Mouse (Mus musculus) midbrain, embryonic 15.5 days (tissue): ENCODE measurements around the gene Fcgr3. TPM values are rescaled to one million over a fixed set of nuclear protein-coding genes. Genes with fewer than 3 reads are reported as not detected.

Experiments used
- ATAC-seq: fragments of 200-750 bp; cut with Nextera tagmentation; replicated peaks from 2 replicates; pipeline ENCODE4 v1.8.0; 2017; ENCODE audit warnings: moderate TSS enrichment
- H3K27ac ChIP-seq: fragments of 300-500 bp; sonication (generic); 2 replicates; pipeline ENCODE4 v1.5.1; 2015; ENCODE audit warnings: mild to moderate bottlenecking, inconsistent platforms
- H3K27me3 ChIP-seq: fragments of 300-500 bp; sonication (generic); replicated peaks from 2 replicates; pipeline ENCODE4 v1.6.1; 2015; ENCODE audit warnings: inconsistent platforms
- H3K36me3 ChIP-seq: fragments of 300-500 bp; sonication (generic); replicated peaks from 2 replicates; pipeline ENCODE4 v1.6.1; 2015; ENCODE audit warnings: inconsistent platforms
- H3K4me1 ChIP-seq: fragments of 300-500 bp; sonication (generic); 2 replicates; pipeline ENCODE4 v1.6.1; 2015; ENCODE audit warnings: inconsistent platforms
- H3K4me2 ChIP-seq: fragments of 300-500 bp; sonication (generic); 2 replicates; pipeline ENCODE4 v1.6.1; 2015; ENCODE audit warnings: inconsistent platforms, mild to moderate bottlenecking, moderate library complexity
- H3K4me3 ChIP-seq: fragments of 300-500 bp; sonication (generic); 2 replicates; pipeline ENCODE4 v1.5.1; 2015; ENCODE audit warnings: mild to moderate bottlenecking, inconsistent platforms
- H3K9ac ChIP-seq: fragments of 300-500 bp; sonication (generic); 2 replicates; pipeline ENCODE4 v1.6.1; 2015; ENCODE audit warnings: mild to moderate bottlenecking, inconsistent platforms
- H3K9me3 ChIP-seq: fragments of 300-500 bp; sonication (generic); 2 replicates; pipeline ENCODE4 v1.6.1; 2016; ENCODE audit warnings: inconsistent platforms
- WGBS: fragments of 180-500 bp; shearing (Covaris S2); methylation state at CpG from one replicate; pipeline ENCODE4 v1.1.7; 2015; ENCODE audit warnings: mixed read lengths; 5-methylcytosine and 5-hydroxymethylcytosine counted together
- microRNA-seq: library from miRNA; unstranded; fragments of <30 nt; microRNA quantifications from one replicate; pipeline ENCODE4, GENCODE M21; 2016
- polyA plus RNA-seq: library from polyadenylated mRNA; unstranded; fragments of >200 nt; fragmentation: Nextera tagmentation; extraction: Ambion mirVana; gene quantifications from 2 replicates; pipeline ENCODE4 v1.2.1, GENCODE M21; 2015

Fcgr3 gene
- polyA plus RNA-seq, 1 experiment from 2014 or later = 10.7 TPM

GRCm38 (mm10) chr1:171019311-171019950 lies 45.3 kb downstream of the Fcgr3 start:
- no peak for ATAC-seq
- no peaks in the 10 kb centered on the region for H3K9me3 ChIP-seq
- WGBS = 86% methylated on average over 7 of the region's 7 CpGs

GRCm38 (mm10) chr1:171018737-171019136 lies 46.0 kb downstream of the Fcgr3 start, which contains the start of gene Fcgr4:
Gene Fcgr4 (plus strand): TSS chr1:171018920.
- Histone ChIP-seq H3K27me3 (no peaks in the 10 kb centered on the region), H3K4me2 (no peak within 1 kb of the TSS), H3K27ac (no peak within 1 kb of the TSS), H3K4me3 (no peak within 1 kb of the TSS), H3K9ac (no peak within 1 kb of the TSS), H3K36me3 (no peaks in the 10 kb centered on the region), H3K4me1 (no peaks in the 10 kb centered on the region), H3K9me3 (no peaks in the 10 kb centered on the region)
- no peak for ATAC-seq
- WGBS = 81% methylated on average over 2 of the region's 2 CpGs

More at GRCm38 (mm10) chr1:171019311-171019950, 45.3 kb downstream of the Fcgr3 start:
- H3K36me3 ChIP-seq = no peaks in the 10 kb centered on the region
- H3K27ac ChIP-seq = no peak overlapping the region
- no peak overlapping the region for H3K4me2 ChIP-seq
- H3K4me3 ChIP-seq = no peak overlapping the region
- no peaks in the 10 kb centered on the region for H3K27me3 ChIP-seq
- H3K9ac ChIP-seq = no peak overlapping the region
- H3K4me1 ChIP-seq = no peaks in the 10 kb centered on the region

GRCm38 (mm10) chr1:171017468-171018158 lies 47.1 kb downstream of the Fcgr3 start:
- no peak for ATAC-seq
- Histone ChIP-seq H3K4me3 (no peak overlapping the region), H3K4me2 (no peak overlapping the region), H3K4me1 (no peaks in the 10 kb centered on the region), H3K27ac (no peak overlapping the region), H3K9ac (no peak overlapping the region), H3K36me3 (no peaks in the 10 kb centered on the region), H3K27me3 (no peaks in the 10 kb centered on the region), H3K9me3 (no peaks in the 10 kb centered on the region)
- WGBS = 59% methylated on average over 6 of the region's 6 CpGs

GRCm38 (mm10) chr1:171016676-171017356 lies 47.9 kb downstream of the Fcgr3 start:
- H3K27ac ChIP-seq = no peak overlapping the region
- no peak overlapping the region for H3K4me3 ChIP-seq
- H3K9me3 ChIP-seq = no peaks in the 10 kb centered on the region
- no peaks in the 10 kb centered on the region for H3K4me1 ChIP-seq
- H3K36me3 ChIP-seq = no peaks in the 10 kb centered on the region
- ATAC-seq = no peak
- 89% methylated on average over 6 of the region's 6 CpGs for WGBS
- no peak overlapping the region for H3K9ac ChIP-seq
- no peaks in the 10 kb centered on the region for H3K27me3 ChIP-seq
- no peak overlapping the region for H3K4me2 ChIP-seq

- no peaks in the 10 kb centered on the region for H3K9me3 ChIP-seq
- no peak overlapping the region for H3K4me3 ChIP-seq
- no peaks in the 10 kb centered on the region for H3K36me3 ChIP-seq
- no peak overlapping the region for H3K9ac ChIP-seq
- no peak overlapping the region for H3K27ac ChIP-seq
- no peak for ATAC-seq
- H3K4me2 ChIP-seq = no peak overlapping the region
- H3K27me3 ChIP-seq = no peaks in the 10 kb centered on the region
- H3K4me1 ChIP-seq = no peaks in the 10 kb centered on the region
- 84% methylated on average over 4 of the region's 4 CpGs for WGBS
Observed at GRCm38 (mm10) chr1:171011733-171012132, 53.0 kb downstream of the Fcgr3 start.

GRCm38 (mm10) chr1:171006905-171007304 lies 57.8 kb downstream of the Fcgr3 start:
- 85% methylated on average over 2 of the region's 2 CpGs for WGBS
- Histone ChIP-seq H3K27ac (no peak overlapping the region), H3K4me3 (no peak overlapping the region), H3K9ac (no peak overlapping the region), H3K9me3 (no peaks in the 10 kb centered on the region), H3K36me3 (no peaks in the 10 kb centered on the region), H3K4me1 (no peaks in the 10 kb centered on the region), H3K4me2 (no peak overlapping the region), H3K27me3 (no peaks in the 10 kb centered on the region)
- ATAC-seq = no peak

- no peak overlapping the region for H3K9ac ChIP-seq
- no peaks in the 10 kb centered on the region for H3K9me3 ChIP-seq
- no peak overlapping the region for H3K4me3 ChIP-seq
- no peak overlapping the region for H3K4me2 ChIP-seq
- H3K27ac ChIP-seq = no peak overlapping the region
- 97% methylated on average over 4 of the region's 4 CpGs for WGBS
- no peak for ATAC-seq
- H3K27me3 ChIP-seq = no peaks in the 10 kb centered on the region
- no peaks in the 10 kb centered on the region for H3K36me3 ChIP-seq
- no peaks in the 10 kb centered on the region for H3K4me1 ChIP-seq
Observed at GRCm38 (mm10) chr1:171006335-171006734, 58.4 kb downstream of the Fcgr3 start.

- H3K27me3 ChIP-seq = no peaks in the 10 kb centered on the region
- H3K9ac ChIP-seq = no peak overlapping the region
- H3K9me3 ChIP-seq = no peaks in the 10 kb centered on the region
- no peak overlapping the region for H3K27ac ChIP-seq
- H3K4me1 ChIP-seq = no peaks in the 10 kb centered on the region
- H3K36me3 ChIP-seq = no peaks in the 10 kb centered on the region
- H3K4me2 ChIP-seq = no peak overlapping the region
- ATAC-seq = no peak
- H3K4me3 ChIP-seq = no peak overlapping the region
Observed at GRCm38 (mm10) chr1:171005586-171005985, 59.1 kb downstream of the Fcgr3 start.

GRCm38 (mm10) chr1:171005081-171005480 lies 59.7 kb downstream of the Fcgr3 start:
- Histone ChIP-seq H3K36me3 (no peaks in the 10 kb centered on the region), H3K4me2 (no peak overlapping the region), H3K27ac (no peak overlapping the region), H3K9me3 (no peaks in the 10 kb centered on the region), H3K27me3 (no peaks in the 10 kb centered on the region), H3K4me1 (no peaks in the 10 kb centered on the region), H3K4me3 (no peak overlapping the region), H3K9ac (no peak overlapping the region)
- no peak for ATAC-seq
- WGBS = 75% methylated on average over 6 of the region's 6 CpGs

Small RNA genes lying within 50 kb of the gene (microRNA-seq; reads per million reads assigned to microRNA genes)
- gene Gm27552 = not detected
- gene Gm27844 = not detected
- 1.3 reads per million for gene Mir6546

Other genes with a start within 250 kb of the Fcgr3 start
- gene Atf6, start 197.2 kb downstream of the Fcgr3 start, polyA plus RNA-seq = 7.7 and 8.3 TPM in 2 replicates
- 0.49 and 0.76 TPM in 2 replicates for gene Gm26620, start 179.9 kb downstream of the Fcgr3 start, polyA plus RNA-seq
- gene Dusp12, start 179.4 kb downstream of the Fcgr3 start, polyA plus RNA-seq = 42.2 and 54.0 TPM in 2 replicates
- 0.65 and 0.97 TPM in 2 replicates for gene Fcrlb, start 152.0 kb downstream of the Fcgr3 start, polyA plus RNA-seq
- gene Fcrla, start 137.4 kb downstream of the Fcgr3 start, polyA plus RNA-seq = not detected in 2 replicates
- gene Fcgr2b, start 88.4 kb downstream of the Fcgr3 start, polyA plus RNA-seq = 1.8 and 1.9 TPM in 2 replicates
- 0.53 and 0.54 TPM in 2 replicates for gene Fcgr4, start 46.0 kb downstream of the Fcgr3 start, polyA plus RNA-seq
- 6.5 and 9.0 TPM in 2 replicates for gene Cfap126, start 49.0 kb upstream of the Fcgr3 start, polyA plus RNA-seq
- gene Sdhc, start 85.7 kb upstream of the Fcgr3 start, polyA plus RNA-seq = 286 and 289 TPM in 2 replicates
- 0.24 and 0.37 TPM in 2 replicates for gene Mpz, start 85.8 kb upstream of the Fcgr3 start, polyA plus RNA-seq
- 17.9 and 19.4 TPM in 2 replicates for gene Pcp4l1, start 131.3 kb upstream of the Fcgr3 start, polyA plus RNA-seq
- 0.23 and 0.34 TPM in 2 replicates for gene Nr1i3, start 149.0 kb upstream of the Fcgr3 start, polyA plus RNA-seq
- gene Tomm40l, start 157.6 kb upstream of the Fcgr3 start, polyA plus RNA-seq = 48.1 and 56.5 TPM in 2 replicates
- 3.4 and 11.6 TPM in 2 replicates for gene Apoa2, start 160.1 kb upstream of the Fcgr3 start, polyA plus RNA-seq
- gene Fcer1g, start 169.4 kb upstream of the Fcgr3 start, polyA plus RNA-seq = 27.3 and 33.2 TPM in 2 replicates
- gene Adamts4, start 185.5 kb upstream of the Fcgr3 start, polyA plus RNA-seq = 7.0 and 7.1 TPM in 2 replicates
- gene Ndufs2, start 186.5 kb upstream of the Fcgr3 start, polyA plus RNA-seq = 229 and 238 TPM in 2 replicates
- 112 and 116 TPM in 2 replicates for gene B4galt3, start 205.4 kb upstream of the Fcgr3 start, polyA plus RNA-seq
- gene Ppox, start 216.3 kb upstream of the Fcgr3 start, polyA plus RNA-seq = 48.7 and 56.2 TPM in 2 replicates
- 119 and 122 TPM in 2 replicates for gene Usp21, start 223.1 kb upstream of the Fcgr3 start, polyA plus RNA-seq
- gene Ufc1, start 230.1 kb upstream of the Fcgr3 start, polyA plus RNA-seq = 99.7 and 102 TPM in 2 replicates